ENCODE assay signal across 12 mouse cellular contexts in genomic region chr1:43468207-43468606, GRCm38 (mm10). TPM values are rescaled to one million over a fixed set of nuclear protein-coding genes. Genes with fewer than 3 reads are reported as not detected.
DNase-seq lines count a peak whose midpoint lies in the region; ATAC-seq lines count a peak whose summit lies in the region.
"Had no signal": no experiment of that assay in that cellular context is flagged by ENCODE, and none has a peak within 500 bp of the region (broad histone marks: within the 10 kb centered on the region; RNA-seq: fewer than 3 reads in every experiment).

No protein-coding gene starts in this region.

- peaks cover 92% of the 10 kb centered on the region for H3K4me1 ChIP-seq in heart, embryonic 13.5 days
- H3K4me1 ChIP-seq in limb, embryonic 12.5 days (replicated peaks): peaks cover 87% of the 10 kb centered on the region
- H3K4me1 ChIP-seq in limb, embryonic 10.5 days: peaks cover 54% of the 10 kb centered on the region

- intact Hi-C loops in heart, postnatal 10 days (cut with DNase I): no loop called here

- H3K27ac ChIP-seq in heart, embryonic 13.5 days (replicated peaks): peak overlapping the region; percentile 54; the same call in 1 of the 2 replicates
- 0 out of 2 replicates have a peak overlapping the region, but pooled peaks have one; percentile 5 for H3K27ac ChIP-seq in limb, embryonic 12.5 days
- no peak overlapping the region for H3K27ac ChIP-seq in limb, embryonic 10.5 days
- H3K27ac ChIP-seq: hindbrain, embryonic 12.5 days; neural tube, embryonic 13.5 days had no signal

- no peaks in the 10 kb centered on the region for H3K27me3 ChIP-seq in heart, embryonic 13.5 days (replicated peaks)
- H3K27me3 ChIP-seq in limb, embryonic 12.5 days: no peaks in the 10 kb centered on the region
- H3K27me3 ChIP-seq in limb, embryonic 10.5 days (ENCODE audit: low read depth, poor library complexity, severe bottlenecking): no peaks in the 10 kb centered on the region
- H3K27me3 ChIP-seq: hindbrain, embryonic 12.5 days; neural tube, embryonic 13.5 days had no signal

- H3K4me3 ChIP-seq in heart, embryonic 13.5 days: no peak overlapping the region
- H3K4me3 ChIP-seq in limb, embryonic 12.5 days (replicated peaks): no peak overlapping the region
- no peak overlapping the region for H3K4me3 ChIP-seq in limb, embryonic 10.5 days
- H3K4me3 ChIP-seq: hindbrain, embryonic 12.5 days; neural tube, embryonic 13.5 days had no signal

- no peak overlapping the region for H3K9ac ChIP-seq in heart, embryonic 13.5 days
- no peak overlapping the region for H3K9ac ChIP-seq in limb, embryonic 12.5 days (replicated peaks)
- H3K9ac ChIP-seq: hindbrain, embryonic 12.5 days; neural tube, embryonic 13.5 days had no signal

- no peak for DNase-seq in heart, postnatal 10 days
- DNase-seq in limb, embryonic 10.5 days (ENCODE audit: low spot score): no peak
- peak; percentile 32 for DNase-seq in thymus, postnatal 0 days (ENCODE audit: low spot score)
- DNase-seq: gastrocnemius, postnatal 14 days; kidney, adult 18-20 months had no signal

- H3K36me3 ChIP-seq in heart, embryonic 13.5 days: no peaks in the 10 kb centered on the region
- no peaks in the 10 kb centered on the region; the same call in 1 of the 2 replicates for H3K36me3 ChIP-seq in limb, embryonic 12.5 days
- H3K36me3 ChIP-seq in limb, embryonic 10.5 days: no peaks in the 10 kb centered on the region
- H3K36me3 ChIP-seq: hindbrain, embryonic 12.5 days; neural tube, embryonic 13.5 days had no signal

- WGBS in heart, embryonic 13.5 days: 59% methylated on average over 7 of the region's 7 CpGs
- WGBS in limb, embryonic 12.5 days: 59% methylated on average over 7 of the region's 7 CpGs
- WGBS in limb, embryonic 10.5 days: 87% methylated on average over 7 of the region's 7 CpGs

- H3K4me2 ChIP-seq in heart, embryonic 13.5 days: no peak overlapping the region
- no peak overlapping the region for H3K4me2 ChIP-seq in limb, embryonic 12.5 days
- H3K4me2 ChIP-seq: hindbrain, embryonic 12.5 days; neural tube, embryonic 13.5 days had no signal

- H3K9me3 ChIP-seq in heart, embryonic 13.5 days: no peaks in the 10 kb centered on the region
- no peaks in the 10 kb centered on the region for H3K9me3 ChIP-seq in limb, embryonic 12.5 days
- no peaks in the 10 kb centered on the region for H3K9me3 ChIP-seq in limb, embryonic 10.5 days (replicated peaks)
- H3K9me3 ChIP-seq: hindbrain, embryonic 12.5 days; neural tube, embryonic 13.5 days had no signal

- ATAC-seq in heart, embryonic 13.5 days (ENCODE audit: extremely low read depth, insufficient number of reproducible peaks, low FRiP score, low TSS enrichment): no peak
- no peak for ATAC-seq in limb, embryonic 12.5 days (ENCODE audit: insufficient number of reproducible peaks, insufficient read depth, low FRiP score, low TSS enrichment, low read depth)
- peak; percentile 9 to 17; a peak in 2 of 4 replicates for ATAC-seq in hematopoietic stem cell, adult 5-6 weeks (replicated peaks in 1 of 2; ENCODE audit: insufficient read depth in 1 of 2, low FRiP score in 2 of 2, low TSS enrichment in 1 of 2, low read depth in 1 of 2, poor library complexity in 2 of 2, severe bottlenecking in 2 of 2)
- no peak for ATAC-seq in erythroid progenitor cell, adult 5-6 weeks (replicated peaks; ENCODE audit: low FRiP score, poor library complexity, severe bottlenecking)
- ATAC-seq: forebrain, embryonic 16.5 days had no signal

RNA-seq across cellular contexts. Expression of gene Nck2, which starts 23.8 kb away (rescaled TPM):
- polyA plus RNA-seq in heart, embryonic 13.5 days (2015; fragmentation: Nextera tagmentation; extraction: Ambion mirVana): 24.2 and 24.8 TPM in 2 replicates
- 10 to 100 TPM; 30.2 to 33.8 TPM for total RNA-seq in heart, postnatal 10 days (2021)
- 63.2 and 63.8 TPM in 2 replicates for polyA plus RNA-seq in limb, embryonic 12.5 days (2016; fragmentation: Nextera tagmentation; extraction: Ambion mirVana)
- polyA plus RNA-seq in limb, embryonic 10.5 days (2016; fragmentation: Nextera tagmentation; extraction: Ambion mirVana): 46.5 and 51.5 TPM in 2 replicates
- 14.6 and 15.9 TPM in 2 replicates for total RNA-seq in hematopoietic stem cell, adult 5-6 weeks (2017)
- 85.5 and 103 TPM in 2 replicates for polyA plus RNA-seq in thymus, postnatal 0 days (2015; fragmentation: Nextera tagmentation; extraction: Ambion mirVana)
- 1.8 and 3.4 TPM in 2 replicates for total RNA-seq in erythroid progenitor cell, adult 5-6 weeks (2015; ENCODE audit: low replicate concordance)
- total RNA-seq in erythroid progenitor cell, adult 5-6 weeks (2017; ENCODE audit: low replicate concordance): 1.2 and 5.3 TPM in 2 replicates

Comparison
In these comparisons a context has a peak if more than half of its experiments do, and no peak if none do; other contexts are left out.
1. ATAC-seq: peak in hematopoietic stem cell, adult 5-6 weeks (2 of 2); none in heart, embryonic 13.5 days (single experiment), limb, embryonic 12.5 days (single experiment) and erythroid progenitor cell, adult 5-6 weeks (single experiment).